ENCODE assay signal across 14 mouse cellular contexts in genomic region chr16:37802686-37803295, GRCm38 (mm10). TPM values are rescaled to one million over a fixed set of nuclear protein-coding genes. Genes with fewer than 3 reads are reported as not detected.
DNase-seq lines count a peak whose midpoint lies in the region; ATAC-seq lines count a peak whose summit lies in the region.
"Had no signal": no experiment of that assay in that cellular context is flagged by ENCODE, and none has a peak within 500 bp of the region (broad histone marks: within the 10 kb centered on the region; RNA-seq: fewer than 3 reads in every experiment).

No protein-coding gene starts in this region.

- peak overlapping the region; percentile 28; the same call in 1 of the 2 replicates for H3K27ac ChIP-seq in limb, embryonic 10.5 days
- no peak overlapping the region for H3K27ac ChIP-seq in neural tube, embryonic 14.5 days (ENCODE audit: low read depth, low read length)
- H3K27ac ChIP-seq: heart, embryonic 10.5 days; macrophage had no signal

- DNase-seq in layer of hippocampus, adult 11-12 months (ENCODE audit: low spot score), result peak; percentile 49
- DNase-seq in layer of hippocampus, postnatal 25 days (ENCODE audit: extremely low spot score in 1 of 2, low spot score in 1 of 2), result no peak
- peak; percentile 66 for DNase-seq in embryo, embryonic 10.5 days (ENCODE audit: low spot score)
- DNase-seq in limb, embryonic 10.5 days (ENCODE audit: low spot score), result no peak
- no peak for DNase-seq in cerebellum, adult 11 months
- DNase-seq in gastrocnemius, postnatal 14 days, result no peak
- no peak for DNase-seq in lung, postnatal 10 days
- DNase-seq: adrenal gland, postnatal 25 days; liver; thymus, adult 18-20 months had no signal

- no peaks in the 10 kb centered on the region for H3K9me3 ChIP-seq in limb, embryonic 10.5 days (replicated peaks)
- no peaks in the 10 kb centered on the region for H3K9me3 ChIP-seq in neural tube, embryonic 14.5 days (ENCODE audit: control insufficient read depth, low read length)
- H3K9me3 ChIP-seq: heart, embryonic 10.5 days had no signal

- peak; percentile 65; the same call in 1 of the 2 replicates for ATAC-seq in neural tube, embryonic 14.5 days (ENCODE audit: low read depth)
- ATAC-seq: intestine, embryonic 16.5 days had no signal

- peaks cover 28% of the 10 kb centered on the region for H3K4me1 ChIP-seq in limb, embryonic 10.5 days
- peaks cover 6% of the 10 kb centered on the region; the same call in 1 of the 2 replicates for H3K4me1 ChIP-seq in neural tube, embryonic 14.5 days (ENCODE audit: control insufficient read depth, insufficient read depth, low read length)

- no peak overlapping the region for H3K4me3 ChIP-seq in limb, embryonic 10.5 days
- H3K4me3 ChIP-seq in neural tube, embryonic 14.5 days (ENCODE audit: low read depth, low read length), result no peak overlapping the region
- H3K4me3 ChIP-seq: heart, embryonic 10.5 days had no signal

- intact Hi-C loops in gastrocnemius, postnatal 14 days (cut with DNase I; ENCODE audit: low total_unique reads), result no loop called here

- 55% methylated on average over 4 of the region's 4 CpGs for WGBS in limb, embryonic 10.5 days
- WGBS in neural tube, embryonic 14.5 days, result 49% methylated on average over 4 of the region's 4 CpGs

- no peak overlapping the region for H3K9ac ChIP-seq in neural tube, embryonic 14.5 days (replicated peaks; ENCODE audit: low read depth, low read length)

- no peak overlapping the region for H3K4me2 ChIP-seq in neural tube, embryonic 14.5 days (ENCODE audit: low read depth, low read length)

- H3K27me3 ChIP-seq in limb, embryonic 10.5 days (ENCODE audit: low read depth, poor library complexity, severe bottlenecking), result no peaks in the 10 kb centered on the region
- no peaks in the 10 kb centered on the region for H3K27me3 ChIP-seq in neural tube, embryonic 14.5 days (ENCODE audit: control insufficient read depth, insufficient read depth, low read length)

- peaks cover 71% of the 10 kb centered on the region for H3K36me3 ChIP-seq in limb, embryonic 10.5 days
- H3K36me3 ChIP-seq in neural tube, embryonic 14.5 days (ENCODE audit: control insufficient read depth, insufficient read depth, low read length), result no peaks in the 10 kb centered on the region

RNA-seq across cellular contexts. Expression of gene Fstl1, which starts 26.1 kb away (rescaled TPM):
- 10 to 100 TPM; 32.0 to 36.1 TPM for total RNA-seq in layer of hippocampus, postnatal 25 days (2021)
- polyA plus RNA-seq in limb, embryonic 10.5 days (2016; fragmentation: Nextera tagmentation; extraction: Ambion mirVana), result 160 and 215 TPM in 2 replicates
- 62.8 and 170 TPM in 2 replicates for polyA plus RNA-seq in neural tube, embryonic 14.5 days (2014; fragmentation: Nextera tagmentation; extraction: Ambion mirVana)
- total RNA-seq in gastrocnemius, postnatal 14 days (2021), result 100 to 1,000 TPM; 209 to 290 TPM

RNA-seq across cellular contexts. Expression of gene Gm36028, which starts 58.2 kb away (rescaled TPM):
- not detected for total RNA-seq in layer of hippocampus, postnatal 25 days (2021)
- not detected in 2 replicates for polyA plus RNA-seq in limb, embryonic 10.5 days (2016; fragmentation: Nextera tagmentation; extraction: Ambion mirVana)
- polyA plus RNA-seq in neural tube, embryonic 14.5 days (2014; fragmentation: Nextera tagmentation; extraction: Ambion mirVana), result 0.37 TPM in 1 of 2 replicates, not detected in the other
- not detected for total RNA-seq in gastrocnemius, postnatal 14 days (2021)
- polyA plus RNA-seq: macrophage had no signal

Comparison
In these comparisons a context has a peak if more than half of its experiments do, and no peak if none do; other contexts are left out.
1. DNase-seq: peak in layer of hippocampus, adult 11-12 months (single experiment) and embryo, embryonic 10.5 days (single experiment); none in layer of hippocampus, postnatal 25 days (0 of 2), limb, embryonic 10.5 days (single experiment), cerebellum, adult 11 months (single experiment), gastrocnemius, postnatal 14 days (single experiment) and lung, postnatal 10 days (single experiment).
2. RNA of gene Fstl1, which starts 26.1 kb away (total RNA-seq): 209 to 290 TPM in gastrocnemius, postnatal 14 days; 32.0 to 36.1 TPM in layer of hippocampus, postnatal 25 days; every median in the first group is over 4 times any median in the second.